Mouse (Mus musculus): ENCODE results near the gene Slc25a3. TPM values are rescaled to one million over a fixed set of nuclear protein-coding genes. Genes with fewer than 3 reads are reported as not detected.

The Slc25a3 gene
- polyA plus RNA-seq, 1 experiment = 550 TPM

DNA sequence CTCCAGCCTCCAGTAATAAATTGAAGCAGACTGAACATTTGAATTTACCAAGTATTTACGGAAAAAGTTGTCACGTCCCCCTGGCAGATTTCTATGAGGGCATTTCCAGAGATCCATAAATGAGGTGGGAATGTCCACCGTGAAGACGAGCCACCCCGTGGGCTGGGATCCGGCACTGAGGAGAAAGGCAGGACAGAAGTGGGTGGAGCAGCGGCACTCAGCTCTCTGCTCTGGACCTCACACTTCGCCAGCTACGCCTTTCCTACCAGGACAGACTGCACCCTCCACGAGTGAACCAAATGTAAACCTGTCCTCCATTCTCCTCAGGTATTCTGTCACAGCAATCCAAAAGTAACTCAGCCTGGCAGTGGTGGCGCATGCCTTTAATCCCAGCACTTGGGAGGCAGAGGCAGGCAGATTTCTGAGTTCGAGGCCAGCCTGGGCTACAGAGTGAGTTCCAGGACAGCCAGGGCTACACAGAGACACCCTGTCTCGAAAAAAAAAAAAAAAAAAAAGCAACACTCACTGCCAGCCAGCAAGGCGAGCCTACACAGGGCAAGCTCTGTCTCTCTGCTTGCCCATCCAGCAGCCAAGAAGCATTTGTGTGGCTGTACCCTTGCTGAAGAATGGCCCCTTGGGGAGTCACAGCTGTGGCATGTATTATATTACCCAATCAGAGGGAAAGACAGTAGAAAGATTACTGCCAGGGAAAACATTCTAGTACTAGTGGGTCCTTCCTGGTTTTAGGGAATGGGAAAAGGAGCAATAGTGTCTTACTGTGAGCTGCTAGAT is 20.9 kb downstream of the Slc25a3 start:
- H3K36me3 ChIP-seq (ENCODE audit: control insufficient read depth, insufficient read depth, low read length, poor library complexity, severe bottlenecking) = no peaks in the 10 kb centered on the region
- H3K9ac ChIP-seq (ENCODE audit: low read depth, poor library complexity, severe bottlenecking) = no peak overlapping the region
- no peaks in the 10 kb centered on the region for H3K4me1 ChIP-seq (ENCODE audit: control insufficient read depth, insufficient read depth, low read length)
- H3K4me3 ChIP-seq (ENCODE audit: low read depth, low read length) = no peak overlapping the region
- H3K27ac ChIP-seq (ENCODE audit: insufficient read depth, low read length) = no peak overlapping the region
- no peaks in the 10 kb centered on the region for H3K9me3 ChIP-seq (replicated peaks; ENCODE audit: control insufficient read depth, insufficient read depth, low read length, poor library complexity, severe bottlenecking)
- TF ChIP-seq EP300 (IDR thresholded peaks at IDR 0.05; ENCODE audit: insufficient read depth, low read depth, low read length) (no peak), CTCF (IDR thresholded peaks at IDR 0.05; ENCODE audit: low read depth, low read length) (no peak), POLR2A (IDR thresholded peaks at IDR 0.05; ENCODE audit: insufficient read depth, low read length) (no peak)
- H3K27me3 ChIP-seq (ENCODE audit: control insufficient read depth, insufficient read depth, low read length, poor library complexity, severe bottlenecking) = no peaks in the 10 kb centered on the region

- TF ChIP-seq CTCF (IDR thresholded peaks at IDR 0.05; ENCODE audit: low read depth, low read length) = no peak
- TF ChIP-seq EP300 (IDR thresholded peaks at IDR 0.05; ENCODE audit: insufficient read depth, low read depth, low read length) = no peak
- TF ChIP-seq POLR2A (IDR thresholded peaks at IDR 0.05; ENCODE audit: insufficient read depth, low read length) = no peak
- Histone ChIP-seq H3K27me3 (ENCODE audit: control insufficient read depth, insufficient read depth, low read length, poor library complexity, severe bottlenecking) (no peaks in the 10 kb centered on the region), H3K9ac (ENCODE audit: low read depth, poor library complexity, severe bottlenecking) (no peak overlapping the region), H3K4me3 (ENCODE audit: low read depth, low read length) (no peak overlapping the region), H3K4me1 (ENCODE audit: control insufficient read depth, insufficient read depth, low read length) (no peaks in the 10 kb centered on the region), H3K36me3 (ENCODE audit: control insufficient read depth, insufficient read depth, low read length, poor library complexity, severe bottlenecking) (no peaks in the 10 kb centered on the region), H3K27ac (ENCODE audit: insufficient read depth, low read length) (no peak overlapping the region), H3K9me3 (replicated peaks; ENCODE audit: control insufficient read depth, insufficient read depth, low read length, poor library complexity, severe bottlenecking) (no peaks in the 10 kb centered on the region)
These were observed 21.9 kb downstream of the Slc25a3 start for GRCm38 (mm10) chr10:91101936-91102335.

GRCm38 (mm10) chr10:91100101-91100500 is 23.8 kb downstream of the Slc25a3 start:
- no peak overlapping the region for H3K9ac ChIP-seq (ENCODE audit: low read depth, poor library complexity, severe bottlenecking)
- H3K4me3 ChIP-seq (ENCODE audit: low read depth, low read length) = no peak overlapping the region
- H3K9me3 ChIP-seq (replicated peaks; ENCODE audit: control insufficient read depth, insufficient read depth, low read length, poor library complexity, severe bottlenecking) = no peaks in the 10 kb centered on the region
- no peaks in the 10 kb centered on the region for H3K36me3 ChIP-seq (ENCODE audit: control insufficient read depth, insufficient read depth, low read length, poor library complexity, severe bottlenecking)
- H3K27me3 ChIP-seq (ENCODE audit: control insufficient read depth, insufficient read depth, low read length, poor library complexity, severe bottlenecking) = no peaks in the 10 kb centered on the region
- no peaks in the 10 kb centered on the region for H3K4me1 ChIP-seq (ENCODE audit: control insufficient read depth, insufficient read depth, low read length)
- no peak for TF ChIP-seq EP300 (IDR thresholded peaks at IDR 0.05; ENCODE audit: insufficient read depth, low read depth, low read length)
- TF ChIP-seq POLR2A (IDR thresholded peaks at IDR 0.05; ENCODE audit: insufficient read depth, low read length) = no peak
- no peak for TF ChIP-seq CTCF (IDR thresholded peaks at IDR 0.05; ENCODE audit: low read depth, low read length)
- H3K27ac ChIP-seq (ENCODE audit: insufficient read depth, low read length) = no peak overlapping the region

- Histone ChIP-seq H3K27ac (ENCODE audit: insufficient read depth, low read length) (no peak overlapping the region), H3K4me3 (ENCODE audit: low read depth, low read length) (no peak overlapping the region), H3K9ac (ENCODE audit: low read depth, poor library complexity, severe bottlenecking) (no peak overlapping the region), H3K9me3 (replicated peaks; ENCODE audit: control insufficient read depth, insufficient read depth, low read length, poor library complexity, severe bottlenecking) (no peaks in the 10 kb centered on the region), H3K4me1 (ENCODE audit: control insufficient read depth, insufficient read depth, low read length) (no peaks in the 10 kb centered on the region), H3K36me3 (ENCODE audit: control insufficient read depth, insufficient read depth, low read length, poor library complexity, severe bottlenecking) (no peaks in the 10 kb centered on the region), H3K27me3 (ENCODE audit: control insufficient read depth, insufficient read depth, low read length, poor library complexity, severe bottlenecking) (no peaks in the 10 kb centered on the region)
- TF ChIP-seq POLR2A (IDR thresholded peaks at IDR 0.05; ENCODE audit: insufficient read depth, low read length) = no peak
- TF ChIP-seq CTCF (IDR thresholded peaks at IDR 0.05; ENCODE audit: low read depth, low read length) = no peak
- no peak for TF ChIP-seq EP300 (IDR thresholded peaks at IDR 0.05; ENCODE audit: insufficient read depth, low read depth, low read length)
These were observed 25.8 kb downstream of the Slc25a3 start for GRCm38 (mm10) chr10:91098056-91098455.

DNA sequence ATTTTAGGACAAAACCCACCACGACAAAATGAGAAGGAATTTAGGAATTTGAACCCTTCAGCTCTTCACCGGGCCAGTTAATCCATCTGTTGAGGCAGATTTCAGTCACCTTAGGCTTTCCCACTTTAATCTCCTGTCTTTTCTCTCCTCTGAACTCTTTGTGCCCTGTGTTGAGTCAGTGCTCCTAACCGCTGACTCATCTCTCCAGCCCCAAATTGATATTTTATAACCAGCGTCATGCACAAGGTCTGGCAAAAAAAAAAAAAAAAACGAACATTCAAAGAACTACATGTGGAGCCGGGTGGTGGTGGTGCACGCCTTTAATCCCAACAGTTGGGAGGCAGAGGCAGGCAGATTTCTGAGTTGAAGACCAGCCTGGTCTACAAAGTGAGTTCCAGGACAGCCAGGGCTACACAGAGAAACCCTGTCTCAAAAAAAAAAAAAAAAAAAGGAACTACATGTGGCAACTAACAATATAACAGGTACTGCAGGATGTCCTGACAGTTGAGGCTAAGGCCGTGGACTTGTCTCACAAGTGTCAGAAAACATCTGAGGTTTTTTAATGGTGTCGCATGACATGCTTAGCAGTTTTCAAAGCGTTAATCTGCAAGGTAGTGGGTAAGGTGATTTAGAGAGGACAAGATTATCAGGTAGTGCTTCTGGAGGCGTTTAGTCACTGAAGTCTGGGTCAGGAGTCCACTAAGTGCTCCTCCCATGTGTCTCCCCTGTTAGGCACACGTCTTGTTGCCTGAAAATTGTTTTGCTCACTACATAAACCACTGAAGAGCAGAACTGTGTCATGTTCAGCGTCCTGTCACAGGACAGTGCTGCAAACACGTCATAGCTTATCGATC is 29.4 kb downstream of the Slc25a3 start:
- no peak for TF ChIP-seq CTCF (IDR thresholded peaks at IDR 0.05; ENCODE audit: low read depth, low read length)
- TF ChIP-seq POLR2A (IDR thresholded peaks at IDR 0.05; ENCODE audit: insufficient read depth, low read length) = no peak
- TF ChIP-seq EP300 (IDR thresholded peaks at IDR 0.05; ENCODE audit: insufficient read depth, low read depth, low read length) = no peak
- no peaks in the 10 kb centered on the region for H3K4me1 ChIP-seq (ENCODE audit: control insufficient read depth, insufficient read depth, low read length)
- no peak overlapping the region for H3K27ac ChIP-seq (ENCODE audit: insufficient read depth, low read length)

DNA sequence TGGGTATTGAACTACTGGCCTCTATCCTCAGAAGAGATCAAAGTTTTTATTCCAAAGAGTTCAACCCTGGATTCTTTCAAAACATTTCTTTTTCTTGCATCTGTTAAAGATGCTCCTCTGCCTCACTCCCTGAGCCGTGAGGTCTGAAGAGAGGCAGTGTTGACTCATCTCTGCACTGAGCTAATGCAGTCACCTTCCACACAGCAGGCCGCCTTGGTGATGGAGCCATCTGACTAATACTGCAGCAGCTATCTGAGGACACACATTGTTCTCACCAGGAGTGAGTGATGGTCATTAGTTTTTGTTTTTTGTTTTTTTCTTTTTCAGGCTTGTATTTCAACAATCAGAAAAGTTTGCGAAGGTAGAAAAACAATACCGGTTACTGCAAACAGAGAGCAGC is 31.0 kb downstream of the Slc25a3 start:
- TF ChIP-seq POLR2A (IDR thresholded peaks at IDR 0.05; ENCODE audit: insufficient read depth, low read length) = no peak

More for the DNA sequence above, 29.4 kb downstream of the Slc25a3 start:
- H3K9me3 ChIP-seq (replicated peaks; ENCODE audit: control insufficient read depth, insufficient read depth, low read length, poor library complexity, severe bottlenecking) = no peaks in the 10 kb centered on the region
- no peaks in the 10 kb centered on the region for H3K36me3 ChIP-seq (ENCODE audit: control insufficient read depth, insufficient read depth, low read length, poor library complexity, severe bottlenecking)
- no peaks in the 10 kb centered on the region for H3K27me3 ChIP-seq (ENCODE audit: control insufficient read depth, insufficient read depth, low read length, poor library complexity, severe bottlenecking)
- no peak overlapping the region for H3K9ac ChIP-seq (ENCODE audit: low read depth, poor library complexity, severe bottlenecking)
- H3K4me3 ChIP-seq (ENCODE audit: low read depth, low read length) = no peak overlapping the region

More for the DNA sequence above, 31.0 kb downstream of the Slc25a3 start:
- Histone ChIP-seq H3K9ac (ENCODE audit: low read depth, poor library complexity, severe bottlenecking) (no peak overlapping the region), H3K4me3 (ENCODE audit: low read depth, low read length) (no peak overlapping the region), H3K9me3 (replicated peaks; ENCODE audit: control insufficient read depth, insufficient read depth, low read length, poor library complexity, severe bottlenecking) (no peaks in the 10 kb centered on the region), H3K4me1 (ENCODE audit: control insufficient read depth, insufficient read depth, low read length) (no peaks in the 10 kb centered on the region), H3K36me3 (ENCODE audit: control insufficient read depth, insufficient read depth, low read length, poor library complexity, severe bottlenecking) (no peaks in the 10 kb centered on the region), H3K27me3 (ENCODE audit: control insufficient read depth, insufficient read depth, low read length, poor library complexity, severe bottlenecking) (no peaks in the 10 kb centered on the region), H3K27ac (ENCODE audit: insufficient read depth, low read length) (no peak overlapping the region)

Data from ES-Bruce4 (cell line).